Comparison of ENCODE assay signal across 15 mouse cellular contexts in the genomic region with DNA sequence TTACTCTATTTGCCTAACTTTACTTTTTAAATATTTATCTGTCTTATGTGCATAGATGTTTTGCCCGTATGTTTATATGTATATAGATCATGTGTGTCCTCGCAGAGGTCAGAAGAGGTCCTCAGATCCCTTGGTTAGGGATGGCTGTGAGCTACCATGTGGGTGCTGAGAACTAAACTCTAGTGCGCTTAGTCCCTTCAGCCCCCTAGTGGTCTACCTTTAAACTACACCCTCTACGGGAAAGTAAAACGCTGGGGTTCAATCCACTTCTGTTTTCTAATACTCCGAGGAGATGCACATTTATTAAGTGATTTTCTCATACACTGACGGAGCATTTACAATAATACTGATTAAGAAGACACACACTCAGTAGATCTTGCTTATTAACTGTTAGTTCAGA. TPM values are rescaled to one million over a fixed set of nuclear protein-coding genes. Genes with fewer than 3 reads are reported as not detected.
DNase-seq lines count a peak whose midpoint lies in the region; TF ChIP-seq lines count a peak whose summit lies in the region.
"Had no signal": no experiment of that assay in that cellular context is flagged by ENCODE, and none has a peak within 500 bp of the region (broad histone marks: within the 10 kb centered on the region; RNA-seq: fewer than 3 reads in every experiment).

No protein-coding gene starts in this region.

- H3K27ac ChIP-seq in layer of hippocampus, adult 2 months = no peak overlapping the region
- H3K27ac ChIP-seq in MEL (ENCODE audit: control insufficient read depth, low read depth, low read length) = no peak overlapping the region
- H3K27ac ChIP-seq: heart, embryonic 15.5 days; hindbrain, embryonic 12.5 days; midbrain, embryonic 15.5 days had no signal

- H3K4me3 ChIP-seq in layer of hippocampus, adult 2 months = no peak overlapping the region
- no peak overlapping the region for H3K4me3 ChIP-seq in E14TG2a.4 (replicated peaks; ENCODE audit: low read length)
- H3K4me3 ChIP-seq in MEL (ENCODE audit: control insufficient read depth in 1 of 2, insufficient read depth in 1 of 2, low read depth in 2 of 2, low read length in 2 of 2) = no peak overlapping the region
- H3K4me3 ChIP-seq: erythroblast, embryonic 14.5 days; heart, embryonic 15.5 days; hindbrain, embryonic 12.5 days; midbrain, embryonic 15.5 days had no signal

- no peak for DNase-seq in layer of hippocampus, adult 2 months (ENCODE audit: low spot score in 2 of 2)
- DNase-seq in layer of hippocampus, adult 9-11 months = no peak
- peak; percentile 66 for DNase-seq in MEL (ENCODE audit: low read depth, low spot score)
- peak; percentile 42 for DNase-seq in induced T-regulatory cell, adult 2 months (ENCODE audit: low read depth)
- DNase-seq in cerebellum, adult 8-10 months = no peak
- no peak for DNase-seq in urinary bladder, postnatal 25 days (ENCODE audit: low spot score)
- DNase-seq: cerebellum, postnatal 10 days; kidney, adult 2 months; lung, postnatal 36 days; retina, postnatal 1 day had no signal

- H3K79me2 ChIP-seq in MEL (ENCODE audit: control insufficient read depth, insufficient read depth, low read length, poor library complexity) = peaks cover 2% of the 10 kb centered on the region; the same call in 1 of the 2 replicates

- no peaks in the 10 kb centered on the region; the same call in 1 of the 2 replicates for H3K4me1 ChIP-seq in E14TG2a.4 (replicated peaks; ENCODE audit: low read depth, low read length)
- peaks cover 9 to 15% of the 10 kb centered on the region in 2 experiments for H3K4me1 ChIP-seq in MEL (ENCODE audit: control insufficient read depth in 1 of 2, insufficient read depth in 2 of 2, low read length in 2 of 2)
- H3K4me1 ChIP-seq: heart, embryonic 15.5 days; hindbrain, embryonic 12.5 days; midbrain, embryonic 15.5 days had no signal

- no peak for TF ChIP-seq POLR2A in MEL (IDR thresholded peaks at IDR 0.05; ENCODE audit: control insufficient read depth in 1 of 2, insufficient read depth in 1 of 2, low read depth in 1 of 2, low read length in 2 of 2, poor library complexity in 1 of 2)

- TF ChIP-seq EP300 in MEL (IDR thresholded peaks at IDR 0.05; ENCODE audit: low read depth in 1 of 2, low read length in 2 of 2) = no peak

- peak; percentile 56 for TF ChIP-seq CTCF in layer of hippocampus, adult 2 months (conservative IDR thresholded peaks at IDR 0.05)
- peak; percentile 44 for TF ChIP-seq CTCF in E14TG2a.4 (conservative IDR thresholded peaks at IDR 0.05; ENCODE audit: low read length)
- peak; percentile 38 to 71 (median 63) for TF ChIP-seq CTCF in MEL (IDR thresholded peaks at IDR 0.05 in 2 of 3, conservative IDR thresholded peaks at IDR 0.05 in 1 of 3; ENCODE audit: control insufficient read depth in 1 of 3, insufficient read depth in 1 of 3, low read depth in 2 of 3, low read length in 3 of 3, poor library complexity in 1 of 3, severe bottlenecking in 1 of 3)

- H3K9ac ChIP-seq in MEL (ENCODE audit: control insufficient read depth, low read depth, low read length, poor library complexity, severe bottlenecking) = no peak overlapping the region
- H3K9ac ChIP-seq: heart, embryonic 15.5 days; hindbrain, embryonic 12.5 days; midbrain, embryonic 15.5 days had no signal

- TF ChIP-seq RAD21 in MEL (IDR thresholded peaks at IDR 0.05; ENCODE audit: low read depth, low read length) = peak; percentile 49

- no peaks in the 10 kb centered on the region for H3K9me3 ChIP-seq in E14TG2a.4 (ENCODE audit: low read length)
- no peaks in the 10 kb centered on the region for H3K9me3 ChIP-seq in MEL (replicated peaks; ENCODE audit: insufficient read depth, low read length)
- H3K9me3 ChIP-seq: heart, embryonic 15.5 days; hindbrain, embryonic 12.5 days; midbrain, embryonic 15.5 days had no signal

- H3K27me3 ChIP-seq in E14TG2a.4 (ENCODE audit: insufficient read depth, low read length) = no peaks in the 10 kb centered on the region
- H3K27me3 ChIP-seq in MEL (ENCODE audit: control insufficient read depth in 1 of 2, insufficient read depth in 2 of 2, low read length in 2 of 2) = no peaks in the 10 kb centered on the region
- H3K27me3 ChIP-seq: heart, embryonic 15.5 days; hindbrain, embryonic 12.5 days; midbrain, embryonic 15.5 days had no signal

- no peaks in the 10 kb centered on the region for H3K36me3 ChIP-seq in E14TG2a.4 (ENCODE audit: insufficient read depth, low read length)
- peaks cover 0 to 14% of the 10 kb centered on the region in 2 experiments; a peak in 2 of 4 replicates for H3K36me3 ChIP-seq in MEL (ENCODE audit: control insufficient read depth in 1 of 2, insufficient read depth in 2 of 2, low read length in 2 of 2)
- H3K36me3 ChIP-seq: heart, embryonic 15.5 days; hindbrain, embryonic 12.5 days; midbrain, embryonic 15.5 days had no signal

TF ChIP-seq in MEL, 35 proteins besides CTCF, POLR2A, EP300 and RAD21:
- TF ChIP-seq USF2 (IDR thresholded peaks at IDR 0.05; ENCODE audit: borderline replicate concordance in 1 of 2, insufficient read depth in 1 of 2, low read depth in 1 of 2, low read length in 2 of 2) = no peak
- TF ChIP-seq RCOR1 (IDR thresholded peaks at IDR 0.05; ENCODE audit: low read depth, low read length) = no peak
- TF ChIP-seq ELF1 (IDR thresholded peaks at IDR 0.05; ENCODE audit: low read depth, low read length) = no peak
- TF ChIP-seq MYB (IDR thresholded peaks at IDR 0.05; ENCODE audit: low read depth, low read length) = no peak
- no peak for TF ChIP-seq MEF2A (IDR thresholded peaks at IDR 0.05; ENCODE audit: extremely low read depth, insufficient replicate concordance, low read depth, low read length, poor library complexity, severe bottlenecking)
- TF ChIP-seq HCFC1 (IDR thresholded peaks at IDR 0.05; ENCODE audit: low read depth, low read length) = no peak
- TF ChIP-seq BHLHE40 (IDR thresholded peaks at IDR 0.05; ENCODE audit: borderline replicate concordance, low read depth, low read length) = no peak
- TF ChIP-seq E2F4 (IDR thresholded peaks at IDR 0.05; ENCODE audit: borderline replicate concordance, low read depth, low read length) = no peak
- TF ChIP-seq GATA1 (IDR thresholded peaks at IDR 0.05; ENCODE audit: low read depth, low read length) = no peak
- TF ChIP-seq KAT2A (conservative IDR thresholded peaks at IDR 0.05; ENCODE audit: low read depth, low read length) = no peak
- peak; percentile 61 for TF ChIP-seq SMC3 (IDR thresholded peaks at IDR 0.05; ENCODE audit: low read depth, low read length)
- TF ChIP-seq MYC (IDR thresholded peaks at IDR 0.05; ENCODE audit: low read depth, low read length) = peak; percentile 55; the same call in 1 of the 2 replicates
- no peak for TF ChIP-seq JUND (IDR thresholded peaks at IDR 0.05; ENCODE audit: low read depth, low read length)
- TF ChIP-seq CHD2 (IDR thresholded peaks at IDR 0.05; ENCODE audit: low read length) = no peak
- no peak for TF ChIP-seq SIN3A (IDR thresholded peaks at IDR 0.05; ENCODE audit: low read length)
- TF ChIP-seq POLR2AphosphoS2 (IDR thresholded peaks at IDR 0.05; ENCODE audit: low read length) = no peak
- TF ChIP-seq TCF12 (IDR thresholded peaks at IDR 0.05; ENCODE audit: low read depth, low read length) = no peak

RNA-seq across cellular contexts. Expression of gene Sh3kbp1, which starts 44.3 kb away (rescaled TPM):
- total RNA-seq in layer of hippocampus, adult 2 months (2021) = 10 to 100 TPM; 37.2 to 37.3 TPM
- 16.0 and 18.6 TPM in 2 replicates for total RNA-seq in MEL (2012; rRNA removed)
- 10 to 100 TPM in 1 of 2 experiments, not detected in 1; 37.7 TPM for polyA plus RNA-seq in MEL (2012; ENCODE audit: insufficient read depth in 1 of 2, insufficient read length in 2 of 2, low read depth in 1 of 2, low replicate concordance in 2 of 2, missing spikeins in 1 of 2)

Comparison
In these comparisons a context has a peak if more than half of its experiments do, and no peak if none do; other contexts are left out.
1. DNase-seq: peak in MEL (single experiment) and induced T-regulatory cell, adult 2 months (single experiment); none in layer of hippocampus, adult 2 months (0 of 2), layer of hippocampus, adult 9-11 months (single experiment), cerebellum, adult 8-10 months (single experiment) and urinary bladder, postnatal 25 days (single experiment).
2. Peak in every context shown above with its lines, with median percentiles within 50 percentile points of each other: CTCF ChIP-seq.